Mouse (Mus musculus) gastrocnemius, postnatal 36 days (tissue): ENCODE results near the gene Gpr146. TPM values are rescaled to one million over a fixed set of nuclear protein-coding genes. Genes with fewer than 3 reads are reported as not detected.

Source experiments
- microRNA-seq, 2 experiments: library from miRNA; unstranded; fragments of <30 nt; microRNA quantifications; one replicate each; pipeline ENCODE4 v1.2.0; 2021
- total RNA-seq, 2 experiments: library from RNA; stranded (reverse); gene quantifications; 2 replicates each; pipeline ENCODE4 v1.2.3; 2021

Gpr146 gene
- total RNA-seq, 2 experiments from 2014 or later: 25.3 to 30.4 TPM

Small RNA genes lying within 50 kb of the gene (microRNA-seq; reads per million reads assigned to microRNA genes)
- gene Mir339: 120 to 159 reads per million in 2 experiments

Other genes with a start within 250 kb of the Gpr146 start
- 1 to 10 TPM; 1.2 to 1.5 TPM for gene Prkar1b, start 227.7 kb upstream of the Gpr146 start, total RNA-seq
- 10 to 100 TPM; 13.5 to 14.4 TPM for gene Dnaaf5, start 227.5 kb upstream of the Gpr146 start, total RNA-seq
- 10 to 100 TPM; 32.6 to 37.6 TPM for gene Sun1, start 177.1 kb upstream of the Gpr146 start, total RNA-seq
- gene Get4, start 125.4 kb upstream of the Gpr146 start, total RNA-seq: 10 to 100 TPM; 28.3 to 29.4 TPM
- gene Adap1, start 52.1 kb upstream of the Gpr146 start, total RNA-seq: 1 to 10 TPM; 1.6 to 1.7 TPM
- gene Cox19, start 26.3 kb upstream of the Gpr146 start, total RNA-seq: 10 to 100 TPM; 52.8 to 68.3 TPM
- gene Cyp2w1, start 25.1 kb upstream of the Gpr146 start, total RNA-seq: not detected
- under 1 TPM; 0.13 to 0.35 TPM for gene C130050O18Rik, start 27.6 kb downstream of the Gpr146 start, total RNA-seq
- gene Gper1, start 45.5 kb downstream of the Gpr146 start, total RNA-seq: 1 to 10 TPM; 1.1 to 1.2 TPM
- 1 to 10 TPM; 6.1 to 9.2 TPM for gene 3110082I17Rik, start 82.8 kb downstream of the Gpr146 start, total RNA-seq
- gene Zfand2a, start 106.9 kb downstream of the Gpr146 start, total RNA-seq: 1 to 10 TPM; 6.9 to 7.6 TPM
- gene Uncx, start 165.8 kb downstream of the Gpr146 start, total RNA-seq: not detected